Mouse (Mus musculus) C2C12 (cell line): Measurements from ENCODE around the gene Rap1gds1.

Source experiments
- CEBPB ChIP-seq: IDR thresholded peaks from one replicate; pipeline ENCODE4 v1.6.1; 2011; ENCODE audit warnings: low read depth, mild to moderate bottlenecking, control low read depth, moderate library complexity
- CTCF ChIP-seq: IDR thresholded peaks from one replicate; pipeline ENCODE4 v1.5.1; 2011; ENCODE audit not compliant: control insufficient read depth, insufficient read depth, insufficient read length
- FOSL1 ChIP-seq: IDR thresholded peaks from one replicate; pipeline ENCODE4 v1.8.0; 2011; ENCODE audit warnings: mild to moderate bottlenecking, low read length; ENCODE audit not compliant: poor library complexity, insufficient read depth, severe bottlenecking
- MAX ChIP-seq: IDR thresholded peaks from one replicate; pipeline ENCODE4 v1.6.1; 2011; ENCODE audit warnings: mild to moderate bottlenecking, control low read depth
- MYOD1 ChIP-seq: IDR thresholded peaks from one replicate; pipeline ENCODE4 v1.6.1; 2011; ENCODE audit warnings: low read depth; ENCODE audit not compliant: control insufficient read depth, insufficient read length
- USF1 ChIP-seq: IDR thresholded peaks from one replicate; pipeline ENCODE4 v1.6.1; 2011; ENCODE audit warnings: low read depth, mild to moderate bottlenecking, control low read depth, moderate library complexity

- TF ChIP-seq CTCF (no peak), CEBPB (no peak), USF1 (no peak), MYOD1 (no peak), MAX (no peak), FOSL1 (no peak)
These were observed 44.3 kb downstream of the Rap1gds1 start for GRCm38 (mm10) chr3:139030644-139031227.
